ENCODE assay signal across 8 mouse cellular contexts in genomic region chr3:102012611-102013211, GRCm38 (mm10). TPM values are rescaled to one million over a fixed set of nuclear protein-coding genes. Genes with fewer than 3 reads are reported as not detected.
DNase-seq lines count a peak whose midpoint lies in the region; ATAC-seq and TF ChIP-seq lines count a peak whose summit lies in the region.

No protein-coding gene starts in this region.

- TF ChIP-seq POLR2A in lung, adult 2 months (IDR thresholded peaks at IDR 0.05; ENCODE audit: borderline replicate concordance, extremely low read depth, low read depth, low read length), result no peak

- no peaks in the 10 kb centered on the region for H3K4me1 ChIP-seq in lung, adult 2 months (ENCODE audit: control insufficient read depth, insufficient read depth, low read length)
- H3K4me1 ChIP-seq in forebrain, embryonic 13.5 days, result peaks cover 23% of the 10 kb centered on the region
- H3K4me1 ChIP-seq in neural tube, embryonic 13.5 days (replicated peaks), result peaks cover 36% of the 10 kb centered on the region

- peak; percentile 11 for DNase-seq in lung, adult 2 months
- no peak for DNase-seq in lung, postnatal 10 days
- peak; percentile 92 to 93 for DNase-seq in cerebellum, adult 18-20 months
- DNase-seq in left cerebral cortex, adult 8-10 months (ENCODE audit: low spot score in 2 of 2), result peak; percentile 25 to 30

- no peaks in the 10 kb centered on the region for H3K9me3 ChIP-seq in forebrain, embryonic 13.5 days (replicated peaks)
- no peaks in the 10 kb centered on the region for H3K9me3 ChIP-seq in neural tube, embryonic 13.5 days

- peak overlapping the region; percentile 70 for H3K4me2 ChIP-seq in forebrain, embryonic 13.5 days
- H3K4me2 ChIP-seq in neural tube, embryonic 13.5 days, result peak overlapping the region; percentile 74

- peak; percentile 46 for ATAC-seq in forebrain, embryonic 13.5 days
- ATAC-seq in neural tube, embryonic 13.5 days (ENCODE audit: low read depth), result peak; percentile 2; the same call in 1 of the 2 replicates
- no peak for ATAC-seq in megakaryocyte-erythroid progenitor cell, adult 5-6 weeks (replicated peaks; ENCODE audit: low FRiP score, low TSS enrichment, poor library complexity, severe bottlenecking)
- ATAC-seq in inflammation-experienced regulatory T-cells, adult 6 months, result no peak

- peak overlapping the region; percentile 88 for H3K27ac ChIP-seq in forebrain, embryonic 13.5 days
- peak overlapping the region; percentile 100 for H3K27ac ChIP-seq in neural tube, embryonic 13.5 days (replicated peaks)

- peak overlapping the region; percentile 79 for H3K9ac ChIP-seq in forebrain, embryonic 13.5 days
- H3K9ac ChIP-seq in neural tube, embryonic 13.5 days, result peak overlapping the region; percentile 96

- no peak for TF ChIP-seq CTCF in lung, adult 2 months (IDR thresholded peaks at IDR 0.05; ENCODE audit: insufficient read depth, low read length)

- peaks cover 83% of the 10 kb centered on the region for H3K27me3 ChIP-seq in forebrain, embryonic 13.5 days
- H3K27me3 ChIP-seq in neural tube, embryonic 13.5 days, result peaks cover 23% of the 10 kb centered on the region; the same call in 1 of the 2 replicates

- no peaks in the 10 kb centered on the region for H3K36me3 ChIP-seq in forebrain, embryonic 13.5 days (ENCODE audit: poor library complexity, severe bottlenecking)
- no peaks in the 10 kb centered on the region for H3K36me3 ChIP-seq in neural tube, embryonic 13.5 days

- H3K4me3 ChIP-seq in lung, adult 2 months (replicated peaks; ENCODE audit: extremely low read depth, low read depth, low read length), result no peak overlapping the region
- peak overlapping the region; percentile 51 for H3K4me3 ChIP-seq in forebrain, embryonic 13.5 days
- peak overlapping the region; percentile 65 for H3K4me3 ChIP-seq in neural tube, embryonic 13.5 days

- 3% methylated on average over 53 of the region's 53 CpGs for WGBS in lung, adult 2 months
- WGBS in forebrain, embryonic 13.5 days, result under 1% methylated on average over 53 of the region's 53 CpGs
- WGBS in neural tube, embryonic 13.5 days, result under 1% methylated on average over 53 of the region's 53 CpGs

RNA-seq across cellular contexts. Expression of gene Nhlh2, which starts 2.8 kb away (rescaled TPM):
- not detected in 2 replicates for polyA plus RNA-seq in lung, adult 2 months (2012; rRNA removed)
- polyA plus RNA-seq in forebrain, embryonic 13.5 days (2015; fragmentation: Nextera tagmentation; extraction: Ambion mirVana), result 34.4 and 44.4 TPM in 2 replicates
- total RNA-seq in left cerebral cortex, adult 8-10 months (2022), result under 1 TPM; 0.13 to 0.51 (median 0.21) TPM
- 72.7 and 75.5 TPM in 2 replicates for polyA plus RNA-seq in neural tube, embryonic 13.5 days (2015; fragmentation: Nextera tagmentation; extraction: Ambion mirVana)
- total RNA-seq in megakaryocyte-erythroid progenitor cell, adult 5-6 weeks (2014; fragmentation: Nextera tagmentation), result not detected in 2 replicates
- total RNA-seq in megakaryocyte-erythroid progenitor cell, adult 5-6 weeks (2017), result not detected in 2 replicates
- not detected for polyA plus RNA-seq in inflammation-experienced regulatory T-cells, adult 6 months (2017; shearing (Covaris generic))

Comparison
In these comparisons a context has a peak if more than half of its experiments do, and no peak if none do; other contexts are left out.
1. ATAC-seq: peak in forebrain, embryonic 13.5 days (single experiment) and neural tube, embryonic 13.5 days (single experiment); none in megakaryocyte-erythroid progenitor cell, adult 5-6 weeks (single experiment) and inflammation-experienced regulatory T-cells, adult 6 months (single experiment).
2. RNA of gene Nhlh2, which starts 2.8 kb away (polyA plus RNA-seq): 72.7 to 75.5 TPM in neural tube, embryonic 13.5 days and 34.4 to 44.4 TPM in forebrain, embryonic 13.5 days; not detected in lung, adult 2 months and not detected in inflammation-experienced regulatory T-cells, adult 6 months; every median in the first group is over 10 times any median in the second.